Mouse (Mus musculus) layer of hippocampus, adult 9-10 months (tissue): Measurements from ENCODE around the gene Insc.
A peak's percentile ranks its signal among the peaks of the same experiment; 100 is the strongest.

Experiments used
- DNase-seq: peaks from one replicate; pipeline ENCODE4 v3.0.0; 2022; ENCODE audit warnings: low spot score

Insc gene

DNA sequence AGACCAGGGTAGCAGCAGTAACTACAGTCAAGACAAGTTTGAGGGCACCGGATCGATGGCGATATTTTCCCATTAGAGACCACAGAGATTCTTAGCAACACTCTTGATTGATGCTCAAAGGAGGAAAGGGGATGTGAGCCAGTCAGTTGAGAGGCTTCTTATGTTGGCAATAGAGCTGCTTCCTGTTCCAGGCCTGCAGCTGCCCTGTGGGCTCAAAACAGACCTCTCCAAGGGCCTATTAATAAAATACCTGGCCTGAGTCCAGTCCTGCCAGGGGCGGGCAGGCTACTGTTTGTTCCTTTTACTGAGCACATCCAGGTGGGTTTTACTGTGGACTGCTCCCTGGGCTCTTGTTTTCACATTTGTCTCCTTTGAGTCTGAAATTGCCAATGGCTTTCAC is 83.9 kb downstream of the Insc start:
- no peak for DNase-seq

DNA sequence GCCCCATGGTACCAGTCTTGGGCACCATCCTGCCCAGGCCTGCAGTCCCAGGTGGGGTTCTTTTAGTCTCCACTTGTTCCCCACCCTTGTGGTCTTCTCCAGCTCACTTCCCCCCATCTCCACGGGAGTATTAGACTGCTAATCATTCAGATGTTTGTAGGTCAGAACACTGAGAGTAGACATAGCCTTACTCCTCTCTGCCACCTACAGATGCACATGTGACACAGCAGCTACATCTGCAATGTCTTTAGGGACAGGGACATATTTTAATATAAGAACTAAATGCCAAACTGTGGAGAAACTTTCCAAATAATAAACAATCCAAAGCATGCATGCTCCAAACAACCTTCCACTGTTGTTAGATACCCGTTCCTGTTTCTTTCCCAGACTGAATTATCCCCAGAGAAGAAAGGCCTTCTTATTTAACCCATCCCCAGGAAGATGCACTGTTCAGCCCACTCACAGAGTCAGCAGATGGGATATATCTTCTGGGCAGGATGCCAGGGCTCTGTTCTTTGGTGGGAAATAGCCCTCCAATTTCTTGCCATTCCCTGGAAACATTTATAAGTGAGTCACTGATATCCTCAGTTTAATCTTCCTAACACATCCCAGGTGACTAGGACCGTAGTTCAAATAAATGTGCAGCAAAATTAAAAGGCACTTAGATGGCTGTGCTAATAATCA is 88.9 kb downstream of the Insc start:
- DNase-seq: peak; percentile 10

GRCm38 (mm10) chr7:114834504-114834903 is 91.0 kb downstream of the Insc start:
- DNase-seq: no peak

- peak; percentile 10 for DNase-seq
These were observed 93.8 kb downstream of the Insc start for GRCm38 (mm10) chr7:114837268-114837667.

- DNase-seq: no peak
These were observed 96.7 kb downstream of the Insc start for GRCm38 (mm10) chr7:114840029-114840745.

- no peak for DNase-seq
These were observed 99.2 kb downstream of the Insc start for GRCm38 (mm10) chr7:114842644-114843211.

DNA sequence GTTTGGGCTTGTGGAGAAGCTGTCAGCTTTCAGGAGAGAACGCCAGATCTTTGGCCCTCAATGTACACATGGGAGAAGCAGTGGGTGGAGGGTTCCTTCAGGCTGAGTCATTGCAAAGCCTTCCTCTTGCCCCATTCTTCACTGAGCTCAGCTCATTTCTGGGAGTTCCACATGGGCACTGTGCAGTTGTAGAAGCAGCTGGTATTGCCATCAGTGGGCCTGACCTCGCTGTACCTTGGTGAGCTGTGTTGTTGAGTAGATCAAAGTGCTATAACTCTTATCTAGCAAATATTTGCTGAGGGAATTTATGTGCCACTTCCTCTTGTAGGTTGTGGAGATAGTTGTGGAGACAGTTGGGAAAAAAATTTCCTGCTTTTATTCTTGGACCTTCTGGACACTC is 103.7 kb downstream of the Insc start:
- DNase-seq: no peak

GRCm38 (mm10) chr7:114852387-114852786 is 108.9 kb downstream of the Insc start:
- no peak for DNase-seq

- DNase-seq: no peak
These were observed 110.7 kb downstream of the Insc start for GRCm38 (mm10) chr7:114854169-114854568.

DNA sequence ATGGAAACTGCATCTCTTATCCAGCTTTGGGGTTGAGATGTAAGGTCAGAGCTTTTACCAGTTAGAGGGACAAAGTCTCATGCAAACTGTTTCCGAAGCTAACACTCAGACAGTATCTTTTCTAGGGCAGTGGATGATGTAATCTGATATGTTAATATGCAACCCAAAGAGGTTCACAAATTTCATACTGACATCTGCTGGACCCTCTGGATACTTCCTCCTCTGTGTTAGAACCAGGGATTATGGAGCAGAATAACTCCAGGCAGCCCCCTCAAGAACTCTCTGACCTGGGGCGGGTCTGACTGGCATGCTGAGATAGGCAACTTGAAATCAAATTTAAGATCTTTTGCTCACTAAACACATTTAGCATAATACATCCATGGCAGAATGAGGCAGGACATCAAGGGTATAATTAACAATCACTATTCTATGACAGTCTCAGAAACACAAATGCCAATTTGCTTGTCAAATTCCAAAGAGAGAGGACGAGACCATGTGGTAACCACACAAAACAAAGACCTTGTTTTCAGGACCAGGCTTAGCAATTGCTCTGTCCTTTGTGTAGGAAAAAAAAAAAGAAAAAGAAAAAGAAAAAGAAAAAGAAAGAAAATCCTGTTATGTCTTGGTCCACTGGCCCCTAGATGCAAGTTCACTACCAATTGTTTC is 117.5 kb downstream of the Insc start:
- no peak for DNase-seq

- DNase-seq: no peak
These were observed 130.0 kb downstream of the Insc start for GRCm38 (mm10) chr7:114873315-114874012.

DNA sequence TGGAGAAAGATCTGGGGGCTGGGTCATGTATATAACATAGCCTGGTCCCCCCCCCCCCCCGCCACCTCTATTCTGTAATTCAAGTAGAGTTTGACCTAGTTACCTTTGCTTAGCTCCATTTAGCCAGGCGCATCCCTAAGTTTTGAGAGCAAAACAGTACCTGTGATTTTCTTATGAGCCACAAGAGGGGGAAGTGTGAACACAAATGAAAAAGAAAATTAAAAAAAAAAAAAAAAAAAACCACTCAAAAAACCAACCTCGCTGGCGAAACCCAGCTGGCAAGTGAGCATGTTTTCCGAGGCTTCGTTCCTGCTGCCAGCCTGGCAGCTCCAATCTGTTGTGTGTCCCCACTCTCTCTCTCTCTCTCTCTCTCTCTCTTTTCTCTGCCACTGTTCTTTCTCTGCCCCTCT is 130.5 kb downstream of the Insc start:
- DNase-seq: no peak

- no peak for DNase-seq
These were observed 131.1 kb downstream of the Insc start for GRCm38 (mm10) chr7:114874579-114874978.

GRCm38 (mm10) chr7:114883602-114884001 is 140.1 kb downstream of the Insc start:
- no peak for DNase-seq

DNA sequence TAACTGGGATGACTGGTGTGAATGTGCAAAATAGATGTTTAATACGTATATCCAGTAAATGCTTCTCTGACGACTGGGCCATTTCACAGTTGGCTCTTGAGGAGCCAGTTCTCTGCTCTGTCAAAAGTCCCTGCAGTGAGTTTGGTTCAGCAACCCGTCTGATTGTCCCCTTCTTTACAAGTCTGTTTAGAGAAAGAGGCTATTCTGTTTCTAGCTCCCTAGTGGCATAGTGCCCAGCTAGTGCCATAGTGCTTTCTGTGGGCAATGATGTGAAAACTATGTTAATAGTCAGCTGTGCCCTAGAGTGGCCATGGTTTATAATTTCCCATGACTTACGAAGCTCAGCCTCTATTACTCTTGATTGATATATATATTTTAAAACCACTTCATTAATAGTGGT is 143.4 kb downstream of the Insc start:
- DNase-seq: no peak

GRCm38 (mm10) chr7:114890215-114890614 is 146.7 kb downstream of the Insc start:
- no peak for DNase-seq

DNA sequence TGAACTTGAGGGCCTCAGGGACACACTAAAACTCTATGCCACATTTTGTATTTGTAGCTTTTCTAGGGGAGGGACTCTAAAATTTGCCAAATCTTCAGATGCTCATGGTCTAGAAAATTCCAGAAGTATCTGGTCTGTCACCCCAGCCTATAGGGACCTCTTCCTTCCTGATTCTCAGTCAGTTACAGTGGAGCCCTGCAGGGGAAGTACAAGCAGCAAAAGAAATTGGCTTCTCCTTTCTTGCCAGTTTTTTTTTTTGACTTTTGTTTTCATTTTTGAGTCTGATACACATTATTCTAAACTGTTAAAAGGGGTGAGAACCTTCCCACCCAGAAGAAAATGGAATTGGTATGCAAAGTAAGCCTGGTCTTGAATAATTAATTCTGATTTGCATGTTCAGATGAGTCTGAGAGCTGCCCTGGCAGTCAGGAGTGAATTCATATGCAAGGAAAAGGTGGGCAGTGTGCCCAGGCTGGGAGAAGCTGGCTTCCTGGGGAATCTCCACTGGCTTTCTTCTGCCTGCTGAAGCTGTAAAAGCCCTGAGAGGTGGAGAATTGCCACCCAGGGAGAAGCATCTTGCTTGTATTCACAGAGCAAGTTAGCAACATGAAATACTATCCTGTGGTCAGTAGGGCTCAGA is 149.2 kb downstream of the Insc start:
- DNase-seq: no peak

GRCm38 (mm10) chr7:114893889-114894288 is 150.4 kb downstream of the Insc start:
- no peak for DNase-seq

DNA sequence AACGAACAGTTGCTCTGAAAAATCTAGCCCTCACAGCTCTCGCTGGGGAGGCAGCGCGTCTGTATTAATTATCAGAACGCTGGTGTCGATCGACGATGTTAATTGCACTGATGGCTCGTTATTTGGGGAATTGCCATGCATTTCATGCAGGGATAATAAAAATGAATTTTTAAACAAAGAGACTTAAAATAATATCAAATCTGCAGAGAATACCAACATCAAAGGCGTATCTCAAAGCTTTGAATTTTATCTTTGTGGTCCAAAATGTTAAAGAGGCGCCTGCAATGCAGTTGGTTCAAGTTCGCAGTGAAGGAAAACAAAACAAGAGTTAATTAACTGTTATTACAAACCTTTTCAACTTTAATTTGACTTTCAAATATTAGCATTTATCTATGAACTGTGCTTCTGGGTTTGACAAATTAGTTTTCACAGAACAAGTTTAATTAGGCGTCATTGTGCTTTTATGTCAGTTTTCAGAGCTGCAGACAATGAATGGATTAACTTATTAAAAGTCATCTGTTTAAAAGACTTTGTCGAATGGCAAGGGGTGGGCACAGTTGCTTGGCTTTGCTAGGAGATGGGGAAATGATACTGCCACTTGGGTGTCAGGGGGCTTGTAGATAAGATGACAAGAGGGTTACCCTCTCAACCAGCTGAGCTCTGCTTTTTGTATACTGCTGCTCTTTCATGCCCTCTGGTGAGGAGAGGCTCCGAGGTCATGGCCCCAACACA is 153.6 kb downstream of the Insc start:
- DNase-seq: no peak
